Mouse (Mus musculus) myocyte (in vitro differentiated cells): ENCODE results near the gene 2210010C04Rik. TPM values are rescaled to one million over a fixed set of nuclear protein-coding genes. Genes with fewer than 3 reads are reported as not detected.

Experiments used
- H3K27me3 ChIP-seq: one replicate; pipeline ENCODE4 v1.6.1; 2011; ENCODE audit not compliant: control insufficient read depth, insufficient read depth, insufficient read length
- H3K36me3 ChIP-seq: one replicate; pipeline ENCODE4 v1.6.1; 2011; ENCODE audit not compliant: control insufficient read depth, insufficient read depth
- H3K4me2 ChIP-seq: one replicate; pipeline ENCODE4 v1.6.1; 2011; ENCODE audit warnings: low read depth, control low read depth
- H3K4me3 ChIP-seq: one replicate; pipeline ENCODE4 v1.5.1; 2011; ENCODE audit warnings: mild to moderate bottlenecking, control low read depth, moderate library complexity
- H3K79me2 ChIP-seq: one replicate; pipeline ENCODE4 v1.6.1; 2011; ENCODE audit not compliant: control insufficient read depth, insufficient read depth
- H3ac ChIP-seq: one replicate; pipeline ENCODE4 v1.6.1; 2011; ENCODE audit not compliant: control insufficient read depth, insufficient read length
- CEBPB ChIP-seq: IDR thresholded peaks from 2 replicates; pipeline ENCODE4 v1.6.1; 2011; ENCODE audit warnings: mild to moderate bottlenecking, moderate library complexity; ENCODE audit not compliant: poor library complexity, insufficient read depth, severe bottlenecking
- E2F4 ChIP-seq: IDR thresholded peaks from one replicate; pipeline ENCODE4 v1.6.1; 2011; ENCODE audit warnings: mild to moderate bottlenecking, control low read depth, moderate library complexity; ENCODE audit not compliant: insufficient read depth
- MAX ChIP-seq: IDR thresholded peaks from one replicate; pipeline ENCODE4 v1.6.1; 2011; ENCODE audit warnings: low read depth, mild to moderate bottlenecking, control low read depth
- MYOD1 ChIP-seq, 3 experiments: IDR thresholded peaks; one replicate each; pipeline ENCODE4 v1.6.1; 2011; ENCODE audit warnings: control low read depth in 2 of 3, low read depth in 2 of 3, mild to moderate bottlenecking in 2 of 3, moderate library complexity in 1 of 3; ENCODE audit not compliant: insufficient read length in 2 of 3, control insufficient read depth in 1 of 3
- MYOG ChIP-seq, 3 experiments: IDR thresholded peaks; one replicate each; pipeline ENCODE4 v1.6.1; 2011; ENCODE audit warnings: control low read depth in 2 of 3, low read depth in 2 of 3, mild to moderate bottlenecking in 2 of 3; ENCODE audit not compliant: insufficient read length in 2 of 3, control insufficient read depth in 1 of 3, insufficient read depth in 1 of 3
- POLR2A ChIP-seq: IDR thresholded peaks from one replicate; pipeline ENCODE4 v1.6.1; 2011; ENCODE audit warnings: low read depth, mild to moderate bottlenecking, control low read depth, moderate library complexity; ENCODE audit not compliant: insufficient read length
- POLR2AphosphoS2 ChIP-seq: IDR thresholded peaks from one replicate; pipeline ENCODE4 v1.6.1; 2011; ENCODE audit warnings: low read depth, control low read depth; ENCODE audit not compliant: insufficient read length
- REST ChIP-seq: IDR thresholded peaks from one replicate; pipeline ENCODE4 v1.6.1; 2011; ENCODE audit warnings: mild to moderate bottlenecking, control low read depth, moderate library complexity; ENCODE audit not compliant: insufficient read depth, insufficient read length
- SRF ChIP-seq: IDR thresholded peaks from one replicate; pipeline ENCODE4 v1.6.1; 2011; ENCODE audit warnings: low read depth; ENCODE audit not compliant: control insufficient read depth, insufficient read length
- TCF12 ChIP-seq: IDR thresholded peaks from one replicate; pipeline ENCODE4 v1.6.1; 2011; ENCODE audit warnings: mild to moderate bottlenecking, control low read depth; ENCODE audit not compliant: poor library complexity, insufficient read depth, severe bottlenecking
- TCF3 ChIP-seq: IDR thresholded peaks from one replicate; pipeline ENCODE4 v1.6.1; 2011; ENCODE audit warnings: low read depth, control low read depth; ENCODE audit not compliant: insufficient read length
- USF1 ChIP-seq: IDR thresholded peaks from one replicate; pipeline ENCODE4 v1.6.1; 2011; ENCODE audit warnings: low read depth, mild to moderate bottlenecking, control low read depth, moderate library complexity
- polyA plus RNA-seq: library from polyadenylated mRNA; unstranded; fragments of >200 nt; fragmentation: generic; extraction: Trizol; gene quantifications from one replicate; pipeline ENCODE4 v1.2.1, GENCODE M21; 2012; ENCODE audit warnings: missing spikeins

Gene 2210010C04Rik
- polyA plus RNA-seq, 1 experiment: 0.10 TPM

DNA sequence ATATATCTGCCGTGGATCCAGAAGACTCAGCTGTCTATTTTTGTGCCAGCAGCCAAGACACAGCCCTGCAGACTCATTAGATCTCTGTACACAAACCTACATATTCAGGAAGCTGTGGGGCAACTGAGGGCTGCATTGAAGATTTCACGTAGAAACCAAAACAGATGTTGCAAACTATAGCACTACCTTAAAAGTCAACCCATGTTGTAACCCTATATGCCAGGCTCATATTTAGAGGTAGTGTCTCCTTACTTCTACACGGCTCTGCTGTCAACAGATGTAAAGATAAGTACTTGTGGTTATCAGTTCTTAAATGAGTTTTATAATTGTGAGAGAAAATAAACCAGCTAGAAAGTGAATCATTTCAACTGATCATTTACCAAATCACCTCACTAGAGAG lies 27.4 kb upstream of the 2210010C04Rik start:
- Histone ChIP-seq H3K36me3 (no peaks in the 10 kb centered on the region), H3K79me2 (no peaks in the 10 kb centered on the region), H3K27me3 (no peaks in the 10 kb centered on the region), H3K4me3 (no peak overlapping the region), H3ac (no peak overlapping the region), H3K4me2 (peak overlapping the region; percentile 22)
- no peak for TF ChIP-seq E2F4
- TF ChIP-seq MAX: no peak

DNA sequence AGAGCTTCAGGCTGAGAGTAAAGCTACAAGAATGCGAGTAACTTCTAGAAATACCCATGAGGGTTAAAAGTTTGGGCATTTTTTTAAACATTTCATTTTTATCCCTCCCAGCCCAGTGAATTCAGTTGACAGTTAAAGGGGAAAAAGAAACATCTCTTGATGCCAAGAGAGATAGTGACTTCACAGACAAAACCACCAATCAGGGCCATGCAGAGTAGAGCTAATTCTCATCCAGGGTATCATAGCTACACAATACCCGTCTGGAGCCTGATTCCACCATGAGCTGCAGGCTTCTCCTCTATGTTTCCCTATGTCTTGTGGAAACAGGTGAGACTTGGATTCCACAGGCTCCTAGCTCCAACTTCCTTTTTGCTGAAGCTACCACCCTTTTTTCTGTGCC lies 26.8 kb upstream of the 2210010C04Rik start:
- H3K36me3 ChIP-seq: no peaks in the 10 kb centered on the region
- TF ChIP-seq MAX (no peak), REST (no peak), POLR2AphosphoS2 (no peak), POLR2A (no peak), USF1 (no peak), E2F4 (no peak), CEBPB (no peak), TCF12 (no peak), TCF3 (no peak), MYOD1 (IDR thresholded peaks at IDR 0.05; ENCODE audit: control insufficient read depth in 1 of 3, insufficient read length in 2 of 3, low read depth in 2 of 3) (no peak), SRF (no peak), MYOG (IDR thresholded peaks at IDR 0.05; ENCODE audit: control insufficient read depth in 1 of 3, insufficient read depth in 1 of 3, insufficient read length in 2 of 3, low read depth in 2 of 3) (no peak)
- H3ac ChIP-seq: no peak overlapping the region
- peak overlapping the region; percentile 22 for H3K4me2 ChIP-seq
- H3K27me3 ChIP-seq: no peaks in the 10 kb centered on the region
- H3K79me2 ChIP-seq: no peaks in the 10 kb centered on the region
- H3K4me3 ChIP-seq: no peak overlapping the region

DNA sequence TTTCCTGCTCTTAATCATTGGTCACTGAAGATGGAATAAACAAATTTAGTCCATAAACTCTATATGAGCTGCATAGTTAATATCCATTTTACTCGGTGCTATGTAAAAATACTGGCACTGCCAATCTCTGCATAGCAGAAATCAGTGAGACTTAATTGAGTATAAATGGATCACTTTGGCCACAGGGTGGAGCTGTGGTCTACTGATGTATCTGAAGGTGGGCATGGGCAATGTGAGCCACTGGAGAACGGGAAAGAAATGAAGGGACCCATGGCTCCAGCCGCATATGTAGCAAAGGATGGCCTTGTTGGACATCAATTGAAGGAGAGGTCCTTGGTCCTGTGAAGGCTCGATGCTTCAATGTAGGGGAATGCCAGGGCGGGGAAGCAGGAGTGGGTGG lies 25.8 kb upstream of the 2210010C04Rik start:
- TF ChIP-seq POLR2A (no peak), MYOD1 (IDR thresholded peaks at IDR 0.05; ENCODE audit: control insufficient read depth in 1 of 3, insufficient read length in 2 of 3, low read depth in 2 of 3) (no peak), CEBPB (no peak), E2F4 (no peak), POLR2AphosphoS2 (no peak), TCF3 (no peak), REST (no peak), MYOG (IDR thresholded peaks at IDR 0.05; ENCODE audit: control insufficient read depth in 1 of 3, insufficient read depth in 1 of 3, insufficient read length in 2 of 3, low read depth in 2 of 3) (no peak), TCF12 (no peak)
- Histone ChIP-seq H3K4me2 (no peak overlapping the region), H3K36me3 (no peaks in the 10 kb centered on the region), H3K4me3 (no peak overlapping the region), H3K79me2 (no peaks in the 10 kb centered on the region), H3K27me3 (no peaks in the 10 kb centered on the region), H3ac (no peak overlapping the region)

DNA sequence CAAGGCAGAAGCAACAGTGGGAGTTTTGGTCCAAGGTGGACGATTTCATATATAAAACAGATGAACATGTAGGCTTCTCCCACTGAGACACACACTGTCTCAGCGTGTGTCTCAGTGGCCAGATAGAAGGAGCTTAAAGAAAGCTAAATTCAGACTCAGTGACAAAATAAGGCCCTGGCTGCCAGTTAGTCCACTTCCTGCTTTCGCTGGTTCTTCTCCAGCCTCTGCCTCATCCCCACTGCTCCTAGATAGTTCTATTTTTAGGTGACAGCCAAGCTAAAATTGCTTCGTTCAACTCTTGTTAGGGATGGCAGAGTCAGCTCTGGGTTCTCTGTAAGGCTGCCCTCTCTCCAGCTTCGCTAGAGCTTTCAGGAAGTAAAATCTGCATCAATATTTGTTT lies 22.3 kb upstream of the 2210010C04Rik start:
- Histone ChIP-seq H3K4me3 (no peak overlapping the region), H3K79me2 (no peaks in the 10 kb centered on the region), H3ac (no peak overlapping the region), H3K4me2 (no peak overlapping the region), H3K36me3 (no peaks in the 10 kb centered on the region), H3K27me3 (no peaks in the 10 kb centered on the region)
- TF ChIP-seq MAX (no peak), E2F4 (no peak), SRF (no peak)

DNA sequence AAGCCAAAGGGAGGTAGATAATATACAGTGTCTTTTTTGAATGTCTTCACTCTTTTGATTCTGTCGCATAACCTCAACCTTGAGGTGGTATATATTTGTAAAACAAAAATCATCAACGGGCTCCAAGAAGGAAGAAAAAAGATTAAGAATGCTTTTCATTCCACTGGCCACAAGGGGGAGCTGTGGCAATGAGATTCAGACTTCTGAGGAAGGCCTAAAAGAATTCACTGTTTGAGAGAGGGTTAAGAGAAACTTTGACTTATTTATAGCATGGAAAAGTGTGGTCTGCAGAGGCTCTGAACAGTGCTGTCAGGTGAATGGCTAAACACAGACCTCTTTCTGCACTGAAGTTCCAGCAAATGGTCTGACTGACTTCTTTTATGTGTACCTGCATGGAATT lies 20.3 kb upstream of the 2210010C04Rik start:
- TF ChIP-seq POLR2AphosphoS2 (no peak), SRF (no peak), REST (no peak), POLR2A (no peak), CEBPB (no peak), MAX (no peak), TCF12 (no peak), MYOD1 (IDR thresholded peaks at IDR 0.05; ENCODE audit: control insufficient read depth in 1 of 3, insufficient read length in 2 of 3, low read depth in 2 of 3) (no peak), USF1 (no peak), E2F4 (no peak)
- no peak overlapping the region for H3ac ChIP-seq
- H3K27me3 ChIP-seq: no peaks in the 10 kb centered on the region
- no peaks in the 10 kb centered on the region for H3K79me2 ChIP-seq
- no peak overlapping the region for H3K4me2 ChIP-seq
- H3K4me3 ChIP-seq: no peak overlapping the region
- no peaks in the 10 kb centered on the region for H3K36me3 ChIP-seq

DNA sequence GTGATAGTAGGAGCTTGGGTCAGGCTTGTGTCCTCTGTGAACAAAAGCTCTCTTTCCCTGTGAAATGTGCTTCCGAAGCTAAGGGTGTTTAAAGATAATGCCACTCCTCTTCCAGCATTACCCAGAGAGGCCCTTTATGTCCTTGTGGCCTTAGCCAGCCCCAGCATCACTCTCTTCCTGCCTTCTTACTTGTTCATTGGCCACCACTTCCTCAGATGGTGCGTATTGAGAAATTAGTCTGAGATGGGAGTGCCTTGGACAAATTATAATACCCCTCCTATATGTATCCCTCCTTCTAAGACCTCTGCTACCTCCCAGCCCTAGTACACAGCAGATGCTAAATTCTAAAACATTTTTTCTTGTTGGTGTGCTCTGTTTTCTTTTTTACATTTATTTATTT lies 19.1 kb upstream of the 2210010C04Rik start:
- TF ChIP-seq USF1 (no peak), TCF3 (no peak), CEBPB (no peak), MAX (no peak), REST (no peak), MYOD1 (IDR thresholded peaks at IDR 0.05; ENCODE audit: control insufficient read depth in 1 of 3, insufficient read length in 2 of 3, low read depth in 2 of 3) (no peak), TCF12 (no peak), SRF (no peak)
- H3K27me3 ChIP-seq: no peaks in the 10 kb centered on the region

More for the DNA sequence above, 19.1 kb upstream of the 2210010C04Rik start:
- no peak overlapping the region for H3ac ChIP-seq
- H3K79me2 ChIP-seq: no peaks in the 10 kb centered on the region
- no peak overlapping the region for H3K4me2 ChIP-seq
- H3K36me3 ChIP-seq: no peaks in the 10 kb centered on the region
- H3K4me3 ChIP-seq: no peak overlapping the region
